Mouse (Mus musculus) liver, embryonic 14.5 days (tissue): ENCODE measurements at regions not wholly inside any gene's neighbourhood (a gene's known extent, or its start where the extent isn't known, plus 50 kb on each side); places are given as distances from the start of the nearest gene placed in this dataset.

Experiments
- ATAC-seq: fragments of 200-750 bp; cut with Nextera tagmentation; 2 replicates; pipeline ENCODE4 v1.8.0; 2017; ENCODE audit warnings: moderate number of reproducible peaks, mild to moderate bottlenecking, moderate library complexity; ENCODE audit not compliant: insufficient read depth
- DNase-seq, 3 experiments: peaks; one replicate each; pipeline ENCODE4 v3.0.0-alpha.2; 2012 to 2013; ENCODE audit warnings: low read depth in 3 of 3, low spot score in 3 of 3
- H3K27ac ChIP-seq: fragments of 300-500 bp; sonication (generic); 2 replicates; pipeline ENCODE4 v1.5.1; 2014; ENCODE audit warnings: moderate library complexity, mild to moderate bottlenecking, control low read depth, inconsistent platforms
- H3K27me3 ChIP-seq: fragments of 300-500 bp; sonication (generic); 2 replicates; pipeline ENCODE4 v1.6.1; 2014; ENCODE audit warnings: mild to moderate bottlenecking, low read length, moderate library complexity; ENCODE audit not compliant: control insufficient read depth, insufficient read depth
- H3K36me3 ChIP-seq: fragments of 300-500 bp; sonication (generic); replicated peaks from 2 replicates; pipeline ENCODE4 v1.6.1; 2014; ENCODE audit warnings: low read depth; ENCODE audit not compliant: control insufficient read depth, insufficient read depth
- H3K4me1 ChIP-seq, 2 experiments: fragments of 200-500 bp in 1 of 2; fragments of 300-500 bp in 1 of 2; sonication (generic) in 1 of 2; replicated peaks; 2 replicates each; pipeline ENCODE4 v1.6.1; 2012 to 2014; ENCODE audit warnings: antibody characterized with exemption in 1 of 2, inconsistent platforms in 1 of 2, low read length in 1 of 2; ENCODE audit not compliant: control insufficient read depth in 2 of 2, insufficient read depth in 2 of 2
- H3K4me2 ChIP-seq: fragments of 300-500 bp; sonication (generic); 2 replicates; pipeline ENCODE4 v1.6.1; 2014; ENCODE audit warnings: low read depth, mild to moderate bottlenecking, control low read depth, moderate library complexity
- H3K4me3 ChIP-seq, 2 experiments: fragments of 200-500 bp in 1 of 2; fragments of 300-500 bp in 1 of 2; sonication (generic) in 1 of 2; 2 replicates each; pipeline ENCODE4 v1.5.1; 2012 to 2014; ENCODE audit warnings: low read depth in 2 of 2, low read length in 2 of 2, mild to moderate bottlenecking in 2 of 2, control low read depth in 1 of 2, inconsistent platforms in 1 of 2, moderate library complexity in 1 of 2; ENCODE audit not compliant: insufficient read depth in 1 of 2
- H3K9ac ChIP-seq: fragments of 300-500 bp; sonication (generic); replicated peaks from 2 replicates; pipeline ENCODE4 v1.6.1; 2014; ENCODE audit warnings: mild to moderate bottlenecking, control low read depth, moderate library complexity
- H3K9me3 ChIP-seq: fragments of 300-500 bp; sonication (generic); 2 replicates; pipeline ENCODE4 v1.6.1; 2016; ENCODE audit warnings: low read length, mixed read lengths; ENCODE audit not compliant: control insufficient read depth
- CTCF ChIP-seq: IDR thresholded peaks from 2 replicates; pipeline ENCODE4 v1.5.1; 2016; ENCODE audit warnings: antibody characterized with exemption, low read depth, control low read depth
- EP300 ChIP-seq: IDR thresholded peaks from 2 replicates; pipeline ENCODE4 v1.6.1; 2016; ENCODE audit warnings: antibody characterized with exemption, low read depth
- WGBS: fragments of 180-500 bp; shearing (Covaris S2); extraction: QIAGEN DNeasy Blood & Tissue Kit; methylation state at CpG from one replicate; pipeline ENCODE4 v1.1.7; 2014; ENCODE audit not compliant: insufficient replicate concordance; 5-methylcytosine and 5-hydroxymethylcytosine counted together

DNA sequence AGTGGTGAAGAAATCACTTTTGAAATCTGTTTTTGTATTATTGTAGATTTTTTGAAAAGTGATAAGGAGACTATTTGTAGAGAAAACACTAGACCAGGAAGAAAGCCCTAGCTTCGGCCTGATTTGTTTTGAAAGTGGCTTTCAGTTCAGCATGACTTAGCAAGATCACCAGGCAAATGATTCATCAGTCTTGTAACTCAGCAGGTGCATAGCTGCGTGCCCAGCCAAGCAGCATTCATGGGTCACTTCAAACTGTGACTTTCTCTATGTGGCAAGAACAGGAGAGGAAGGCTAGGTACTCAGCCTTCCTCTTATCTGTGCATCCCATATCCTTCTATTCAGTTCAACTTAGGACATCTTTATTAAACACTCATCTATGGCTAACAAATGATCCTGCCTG, 259.5 kb downstream of the Etaa1 start:
- no peaks in the 10 kb centered on the region for H3K4me1 ChIP-seq
- H3K9me3 ChIP-seq: no peaks in the 10 kb centered on the region
- no peak for TF ChIP-seq EP300
- TF ChIP-seq CTCF: no peak
- H3K27me3 ChIP-seq: no peaks in the 10 kb centered on the region
- H3K36me3 ChIP-seq: no peaks in the 10 kb centered on the region
- H3K9ac ChIP-seq: no peak overlapping the region
- DNase-seq: no peak
- WGBS: 46% methylated on average over 2 of the region's 2 CpGs
- no peak overlapping the region for H3K4me3 ChIP-seq
- no peak overlapping the region for H3K4me2 ChIP-seq
- no peak for ATAC-seq
- no peak overlapping the region for H3K27ac ChIP-seq

DNA sequence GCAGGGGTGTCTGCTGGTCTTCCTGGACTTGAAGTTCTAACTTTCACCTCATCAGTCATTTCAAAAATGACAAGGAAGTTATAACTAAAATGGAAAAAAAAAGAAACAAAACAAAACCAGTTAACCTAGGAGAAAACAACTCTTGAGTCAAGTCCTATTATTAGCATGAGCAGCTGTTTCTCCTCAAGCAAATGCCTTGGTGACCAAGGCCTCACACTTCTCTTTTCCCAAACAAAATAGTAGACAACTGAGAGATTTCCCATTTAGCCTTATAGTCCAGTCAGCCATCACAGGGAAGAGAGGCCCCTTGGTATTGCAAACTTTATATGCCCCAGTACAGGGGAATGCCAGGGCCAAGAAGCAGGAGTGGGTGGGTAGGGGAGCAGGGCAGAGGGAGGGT, 244.9 kb downstream of the Etaa1 start:
- ATAC-seq (no peak), DNase-seq (no peak)
- Histone ChIP-seq H3K9me3 (no peaks in the 10 kb centered on the region), H3K4me1 (no peaks in the 10 kb centered on the region), H3K4me2 (no peak overlapping the region), H3K27ac (no peak overlapping the region), H3K36me3 (no peaks in the 10 kb centered on the region), H3K9ac (no peak overlapping the region), H3K4me3 (no peak overlapping the region), H3K27me3 (no peaks in the 10 kb centered on the region)
- no peak for TF ChIP-seq EP300
- TF ChIP-seq CTCF: no peak

DNA sequence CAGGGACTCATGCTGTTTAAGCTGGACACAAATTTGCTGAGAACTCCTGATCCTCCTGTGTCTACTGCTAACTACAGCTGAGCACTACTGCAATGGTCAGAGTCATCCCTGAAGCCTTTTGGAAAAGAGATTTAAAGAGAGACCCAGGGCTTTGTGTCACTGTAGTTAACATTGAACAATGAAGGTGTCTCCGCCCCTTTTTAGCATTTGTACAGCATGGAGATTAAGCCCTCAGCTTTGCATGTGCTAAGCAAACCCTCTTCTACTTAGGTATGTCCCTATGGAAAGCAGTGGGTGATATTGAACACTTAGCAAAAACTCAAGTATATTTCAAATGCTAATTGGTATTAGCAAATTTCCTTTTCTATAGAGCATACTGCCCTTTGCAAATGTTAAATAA, 231.6 kb downstream of the Etaa1 start:
- Histone ChIP-seq H3K4me3 (no peak overlapping the region), H3K9ac (no peak overlapping the region), H3K27ac (no peak overlapping the region), H3K4me2 (no peak overlapping the region), H3K4me1 (no peaks in the 10 kb centered on the region), H3K36me3 (no peaks in the 10 kb centered on the region), H3K27me3 (no peaks in the 10 kb centered on the region), H3K9me3 (no peaks in the 10 kb centered on the region)
- 46% methylated on average over 1 of the region's 1 CpGs for WGBS
- no peak for DNase-seq
- ATAC-seq: no peak
- TF ChIP-seq CTCF (no peak), EP300 (no peak)

DNA sequence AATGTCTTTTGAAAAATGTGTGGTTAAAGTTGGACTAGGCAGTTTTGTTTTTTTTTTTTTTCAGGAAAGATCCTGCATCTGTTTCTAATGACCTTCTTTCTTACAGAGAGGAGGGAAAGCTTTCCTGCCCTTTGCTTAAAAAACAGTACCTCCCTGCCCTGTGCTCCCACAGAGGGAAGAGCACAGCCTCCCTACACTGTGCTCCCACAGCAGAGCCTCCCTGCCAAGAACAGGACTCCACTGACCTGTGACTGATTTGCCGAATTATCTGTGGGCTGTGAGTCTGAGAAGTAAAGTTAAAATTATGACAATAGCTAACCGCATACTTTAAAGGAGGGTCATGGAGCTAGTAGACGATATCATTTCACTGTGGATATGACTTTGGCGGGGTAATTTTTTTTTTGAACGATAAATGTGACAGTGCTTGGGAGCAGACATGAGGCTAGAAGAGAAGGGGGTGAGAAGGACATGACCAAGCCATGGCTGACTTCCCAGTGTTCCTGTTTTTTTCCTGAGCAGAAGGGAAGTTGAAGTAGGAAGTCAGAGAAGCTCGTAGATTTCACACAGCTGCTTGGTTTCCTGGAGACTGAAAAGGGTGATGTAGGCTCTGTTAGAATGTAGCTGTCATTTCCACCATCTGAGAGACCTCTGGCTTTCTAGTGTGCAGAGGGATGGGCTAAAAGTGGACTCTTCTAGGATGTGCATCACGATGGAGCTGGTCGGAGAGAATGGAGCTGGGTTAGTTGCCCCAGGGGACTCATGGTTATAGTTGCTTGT, 226.2 kb downstream of the Etaa1 start:
- no peak overlapping the region for H3K27ac ChIP-seq
- no peaks in the 10 kb centered on the region for H3K36me3 ChIP-seq
- H3K4me1 ChIP-seq: no peaks in the 10 kb centered on the region
- H3K4me3 ChIP-seq: no peak overlapping the region
- DNase-seq (no peak), ATAC-seq (no peak)
- no peaks in the 10 kb centered on the region for H3K27me3 ChIP-seq
- no peak overlapping the region for H3K4me2 ChIP-seq
- TF ChIP-seq CTCF (no peak), EP300 (no peak)
- no peak overlapping the region for H3K9ac ChIP-seq
- H3K9me3 ChIP-seq: no peaks in the 10 kb centered on the region
- WGBS: 42% methylated on average over 8 of the region's 8 CpGs

DNA sequence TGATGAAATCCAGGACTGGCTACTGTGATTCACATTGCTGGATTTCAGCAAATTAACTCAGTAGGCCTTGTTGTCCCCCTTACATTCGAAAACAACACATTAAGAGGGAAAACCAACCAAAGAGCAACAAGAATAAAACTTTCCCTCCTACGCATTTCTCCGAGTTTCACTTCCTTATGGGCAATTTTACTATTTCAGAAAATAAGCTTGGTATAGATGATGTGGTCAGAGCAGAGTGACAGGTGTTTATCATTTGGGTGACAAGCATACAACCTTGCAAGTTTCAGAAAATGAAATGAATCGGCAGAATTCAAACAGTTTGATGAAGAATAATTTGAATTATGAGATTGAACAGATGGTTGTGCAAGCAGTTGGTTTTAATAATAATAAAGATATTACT, 220.6 kb downstream of the Etaa1 start:
- no peaks in the 10 kb centered on the region for H3K9me3 ChIP-seq
- WGBS: 51% methylated on average over 4 of the region's 4 CpGs
- no peak for TF ChIP-seq EP300
- no peak for TF ChIP-seq CTCF

More for the DNA sequence above, 220.6 kb downstream of the Etaa1 start:
- H3K27me3 ChIP-seq: no peaks in the 10 kb centered on the region
- DNase-seq (no peak), ATAC-seq (no peak)
- no peaks in the 10 kb centered on the region for H3K4me1 ChIP-seq
- H3K9ac ChIP-seq: no peak overlapping the region
- no peak overlapping the region for H3K4me2 ChIP-seq
- no peak overlapping the region for H3K27ac ChIP-seq
- no peaks in the 10 kb centered on the region for H3K36me3 ChIP-seq
- no peak overlapping the region for H3K4me3 ChIP-seq
